Mouse (Mus musculus) lung, embryonic 14.5 days (tissue): Measurements from ENCODE around the gene Vwa2. TPM values are rescaled to one million over a fixed set of nuclear protein-coding genes. Genes with fewer than 3 reads are reported as not detected.

Experiments
- ATAC-seq: fragments of 200-750 bp; cut with Nextera tagmentation; 2 replicates; pipeline ENCODE4 v1.8.0; 2017; ENCODE audit warnings: mild to moderate bottlenecking, moderate TSS enrichment, moderate library complexity; ENCODE audit not compliant: insufficient read depth
- DNase-seq: peaks from one replicate; pipeline ENCODE4 v3.0.0-alpha.2; 2015
- H3K27ac ChIP-seq: fragments of 300-500 bp; sonication (generic); 2 replicates; pipeline ENCODE4 v1.5.1; 2014; ENCODE audit warnings: low read depth, mild to moderate bottlenecking, moderate library complexity
- H3K27me3 ChIP-seq: fragments of 300-500 bp; sonication (generic); 2 replicates; pipeline ENCODE4 v1.6.1; 2014; ENCODE audit warnings: low read length, control low read depth; ENCODE audit not compliant: insufficient read depth
- H3K36me3 ChIP-seq: fragments of 300-500 bp; sonication (generic); 2 replicates; pipeline ENCODE4 v1.6.1; 2014; ENCODE audit warnings: control low read depth; ENCODE audit not compliant: insufficient read depth
- H3K4me1 ChIP-seq: fragments of 300-500 bp; sonication (generic); 2 replicates; pipeline ENCODE4 v1.6.1; 2014; ENCODE audit warnings: antibody characterized with exemption, control low read depth; ENCODE audit not compliant: insufficient read depth
- H3K4me2 ChIP-seq: fragments of 300-500 bp; sonication (generic); 2 replicates; pipeline ENCODE4 v1.6.1; 2014; ENCODE audit warnings: mild to moderate bottlenecking
- H3K4me3 ChIP-seq: fragments of 300-500 bp; sonication (generic); 2 replicates; pipeline ENCODE4 v1.5.1; 2014; ENCODE audit warnings: low read depth, low read length
- H3K9ac ChIP-seq: fragments of 300-500 bp; sonication (generic); 2 replicates; pipeline ENCODE4 v1.6.1; 2014
- H3K9me3 ChIP-seq: fragments of 300-500 bp; sonication (generic); 2 replicates; pipeline ENCODE4 v1.6.1; 2016; ENCODE audit warnings: low read depth, low read length, control low read depth
- CTCF ChIP-seq: IDR thresholded peaks from 2 replicates; pipeline ENCODE4 v1.5.1; 2016; ENCODE audit warnings: antibody characterized with exemption, low read depth
- WGBS: fragments of 180-500 bp; shearing (Covaris S2); extraction: QIAGEN DNeasy Blood & Tissue Kit; methylation state at CpG from one replicate; pipeline ENCODE4 v1.1.7; 2014; 5-methylcytosine and 5-hydroxymethylcytosine counted together
- polyA plus RNA-seq: library from polyadenylated mRNA; unstranded; fragments of >200 nt; fragmentation: Nextera tagmentation; extraction: Ambion mirVana; gene quantifications from 2 replicates; pipeline ENCODE4 v1.2.1, GENCODE M21; 2014

Vwa2 gene
- 10.3 and 11.5 TPM in 2 replicates for polyA plus RNA-seq

- H3K4me3 ChIP-seq: peak within 1 kb of the TSS; percentile 49
- no peaks in the 10 kb centered on the region for H3K4me1 ChIP-seq
- WGBS: 2% methylated on average over 71 of the region's 71 CpGs
- H3K9ac ChIP-seq: peak within 1 kb of the TSS; percentile 54
- H3K27me3 ChIP-seq: peaks cover 47% of the 10 kb centered on the region
- ATAC-seq (peak; percentile 68), DNase-seq (peak; percentile 63)
- 0 out of 2 replicates have a peak within 1 kb of the TSS, but pooled peaks have one; percentile 21 for H3K27ac ChIP-seq
- H3K4me2 ChIP-seq: peak within 1 kb of the TSS; percentile 85
- TF ChIP-seq CTCF: no peak
- H3K36me3 ChIP-seq: no peaks in the 10 kb centered on the region
- no peaks in the 10 kb centered on the region for H3K9me3 ChIP-seq
Measured at GRCm38 (mm10) chr19:56873816-56874600, at the start of gene Vwa2. Gene Vwa2, plus strand, starts transcription at chr19:56874249.

GRCm38 (mm10) chr19:56826047-56826631, 47.9 kb upstream of the Vwa2 start, which contains the start of gene Tdrd1:
Gene Tdrd1, plus strand, starts transcription at chr19:56826209.
- Histone ChIP-seq H3K4me3 (peak within 1 kb of the TSS; percentile 18), H3K9ac (no peak within 1 kb of the TSS)
- TF ChIP-seq CTCF: no peak

GRCm38 (mm10) chr19:56828305-56828704, 45.7 kb upstream of the Vwa2 start:
- Histone ChIP-seq H3K36me3 (no peaks in the 10 kb centered on the region), H3K4me3 (no peak overlapping the region), H3K27ac (no peak overlapping the region), H3K4me1 (peaks cover 3% of the 10 kb centered on the region; the same call in 1 of the 2 replicates), H3K27me3 (no peaks in the 10 kb centered on the region), H3K4me2 (no peak overlapping the region), H3K9ac (no peak overlapping the region), H3K9me3 (no peaks in the 10 kb centered on the region; the same call in 1 of the 2 replicates)
- no peak for ATAC-seq
- 63% methylated on average over 11 of the region's 11 CpGs for WGBS
- no peak for TF ChIP-seq CTCF
- no peak for DNase-seq

More at GRCm38 (mm10) chr19:56826047-56826631, 47.9 kb upstream of the Vwa2 start, which contains the start of gene Tdrd1:
- DNase-seq: peak; percentile 57
- WGBS: 45% methylated on average over 44 of the region's 44 CpGs
- no peaks in the 10 kb centered on the region for H3K27me3 ChIP-seq
- peaks cover 6% of the 10 kb centered on the region; the same call in 1 of the 2 replicates for H3K4me1 ChIP-seq
- H3K36me3 ChIP-seq: no peaks in the 10 kb centered on the region
- no peak for ATAC-seq
- H3K27ac ChIP-seq: no peak within 1 kb of the TSS
- peak within 1 kb of the TSS; percentile 53 for H3K4me2 ChIP-seq
- H3K9me3 ChIP-seq: no peaks in the 10 kb centered on the region; the same call in 1 of the 2 replicates

- Histone ChIP-seq H3K9me3 (no peaks in the 10 kb centered on the region; the same call in 1 of the 2 replicates), H3K4me1 (peaks cover 3% of the 10 kb centered on the region; the same call in 1 of the 2 replicates), H3K36me3 (no peaks in the 10 kb centered on the region), H3K9ac (no peak overlapping the region), H3K27ac (no peak overlapping the region), H3K4me2 (no peak overlapping the region), H3K4me3 (no peak overlapping the region), H3K27me3 (no peaks in the 10 kb centered on the region)
- WGBS: 57% methylated on average over 9 of the region's 9 CpGs
- no peak for DNase-seq
- TF ChIP-seq CTCF: no peak
- no peak for ATAC-seq
Measured at GRCm38 (mm10) chr19:56829267-56829666, 44.8 kb upstream of the Vwa2 start.

- no peak overlapping the region for H3K4me2 ChIP-seq
- H3K36me3 ChIP-seq: no peaks in the 10 kb centered on the region
- no peak overlapping the region for H3K4me3 ChIP-seq
- no peak overlapping the region for H3K27ac ChIP-seq
- WGBS: 69% methylated on average over 4 of the region's 4 CpGs
- H3K9ac ChIP-seq: no peak overlapping the region
- no peak for ATAC-seq
- DNase-seq: no peak
- TF ChIP-seq CTCF: no peak
- H3K9me3 ChIP-seq: no peaks in the 10 kb centered on the region; the same call in 1 of the 2 replicates
- H3K27me3 ChIP-seq: no peaks in the 10 kb centered on the region
- peaks cover 3% of the 10 kb centered on the region; the same call in 1 of the 2 replicates for H3K4me1 ChIP-seq
Measured at GRCm38 (mm10) chr19:56830163-56830562, 43.9 kb upstream of the Vwa2 start.

- H3K27me3 ChIP-seq: no peaks in the 10 kb centered on the region
- ATAC-seq (no peak), DNase-seq (peak; percentile 82)
- H3K9me3 ChIP-seq: no peaks in the 10 kb centered on the region
- WGBS: 49% methylated on average over 9 of the region's 9 CpGs
- no peak overlapping the region for H3K4me2 ChIP-seq
- 0 out of 2 replicates have a peak, but pooled peaks cover 8% of the 10 kb centered on the region for H3K4me1 ChIP-seq
- H3K36me3 ChIP-seq: no peaks in the 10 kb centered on the region
- H3K9ac ChIP-seq: no peak overlapping the region
- H3K27ac ChIP-seq: no peak overlapping the region
- H3K4me3 ChIP-seq: no peak overlapping the region
- TF ChIP-seq CTCF: no peak
Measured at GRCm38 (mm10) chr19:56835340-56835739, 38.7 kb upstream of the Vwa2 start.
